Mouse (Mus musculus) stomach, postnatal 0 days (tissue): ENCODE measurements around the gene Morn1.

Experiments used
- CTCF ChIP-seq: IDR thresholded peaks from 2 replicates; pipeline ENCODE4 v1.5.1; 2016; ENCODE audit warnings: antibody characterized with exemption, low read depth, mild to moderate bottlenecking, moderate library complexity
- EP300 ChIP-seq: optimal IDR thresholded peaks from 2 replicates; pipeline ENCODE3; 2016; ENCODE audit warnings: antibody characterized with exemption

- TF ChIP-seq CTCF = no peak
- TF ChIP-seq EP300 = no peak
Measured at GRCm38 (mm10) chr4:155066834-155067522, 19.4 kb upstream of the Morn1 start, which contains the start of gene Pex10.
